Mouse (Mus musculus) liver, embryonic 15.5 days (tissue): ENCODE data around the gene Eng. TPM values are rescaled to one million over a fixed set of nuclear protein-coding genes. Genes with fewer than 3 reads are reported as not detected.

ENCODE experiments used
- ATAC-seq: fragments of 200-750 bp; cut with Nextera tagmentation; 2 replicates; pipeline ENCODE4 v1.8.0; 2017; ENCODE audit warnings: moderate number of reproducible peaks, mild to moderate bottlenecking, moderate library complexity; ENCODE audit not compliant: insufficient read depth
- H3K27ac ChIP-seq: fragments of 300-500 bp; sonication (generic); replicated peaks from 2 replicates; pipeline ENCODE4 v1.5.1; 2015; ENCODE audit warnings: mild to moderate bottlenecking, inconsistent platforms
- H3K27me3 ChIP-seq: fragments of 300-500 bp; sonication (generic); 2 replicates; pipeline ENCODE4 v1.6.1; 2015; ENCODE audit warnings: mild to moderate bottlenecking, inconsistent platforms
- H3K36me3 ChIP-seq: fragments of 300-500 bp; sonication (generic); replicated peaks from 2 replicates; pipeline ENCODE4 v1.6.1; 2015; ENCODE audit warnings: moderate library complexity, mild to moderate bottlenecking, inconsistent platforms
- H3K4me1 ChIP-seq: fragments of 300-500 bp; sonication (generic); replicated peaks from 2 replicates; pipeline ENCODE4 v1.6.1; 2015; ENCODE audit warnings: inconsistent platforms
- H3K4me2 ChIP-seq: fragments of 300-500 bp; sonication (generic); 2 replicates; pipeline ENCODE4 v1.6.1; 2015; ENCODE audit warnings: moderate library complexity, mild to moderate bottlenecking, inconsistent platforms
- H3K4me3 ChIP-seq: fragments of 300-500 bp; sonication (generic); replicated peaks from 2 replicates; pipeline ENCODE4 v1.5.1; 2015; ENCODE audit warnings: mild to moderate bottlenecking, inconsistent platforms
- H3K9ac ChIP-seq: fragments of 300-500 bp; sonication (generic); 2 replicates; pipeline ENCODE4 v1.6.1; 2015; ENCODE audit warnings: moderate library complexity, mild to moderate bottlenecking, inconsistent platforms
- H3K9me3 ChIP-seq: fragments of 300-500 bp; sonication (generic); replicated peaks from 2 replicates; pipeline ENCODE4 v1.6.1; 2016; ENCODE audit warnings: inconsistent platforms
- WGBS: fragments of 180-500 bp; shearing (Covaris S2); methylation state at CpG from one replicate; pipeline ENCODE4 v1.1.7; 2015; ENCODE audit warnings: mixed read lengths; ENCODE audit not compliant: insufficient replicate concordance; 5-methylcytosine and 5-hydroxymethylcytosine counted together
- polyA plus RNA-seq: library from polyadenylated mRNA; unstranded; fragments of >200 nt; fragmentation: Nextera tagmentation; extraction: Ambion mirVana; gene quantifications from 2 replicates; pipeline ENCODE4 v1.2.1, GENCODE M21; 2015

Gene Eng
- polyA plus RNA-seq, 1 experiment from 2014 or later = 23.5 TPM

DNA sequence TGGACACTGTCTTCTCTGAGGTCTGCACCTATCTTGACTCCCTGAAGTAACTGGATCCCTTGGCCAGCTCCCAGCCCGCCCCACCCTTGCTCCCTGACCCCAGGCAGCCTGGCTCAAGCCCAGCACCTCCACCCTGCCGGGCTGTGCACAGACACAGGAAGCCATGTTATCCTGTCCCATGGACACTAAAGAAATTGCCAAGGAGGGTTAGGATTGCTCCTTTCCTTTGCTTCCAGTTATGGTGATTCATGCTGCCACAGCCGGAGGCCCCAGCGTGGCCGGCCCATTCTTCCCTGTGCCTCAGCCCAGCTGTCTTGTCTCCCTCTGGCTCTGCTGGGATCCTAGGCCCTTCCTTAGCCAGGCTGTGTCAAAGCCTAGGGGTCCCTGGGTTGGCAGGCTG lies 12.7 kb upstream of the Eng start:
- Histone ChIP-seq H3K36me3 (no peaks in the 10 kb centered on the region), H3K4me3 (no peak overlapping the region), H3K27ac (no peak overlapping the region), H3K9me3 (no peaks in the 10 kb centered on the region), H3K4me2 (no peak overlapping the region), H3K27me3 (no peaks in the 10 kb centered on the region), H3K9ac (no peak overlapping the region), H3K4me1 (peaks cover 21% of the 10 kb centered on the region)
- no peak for ATAC-seq
- 70% methylated on average over 5 of the region's 5 CpGs for WGBS

DNA sequence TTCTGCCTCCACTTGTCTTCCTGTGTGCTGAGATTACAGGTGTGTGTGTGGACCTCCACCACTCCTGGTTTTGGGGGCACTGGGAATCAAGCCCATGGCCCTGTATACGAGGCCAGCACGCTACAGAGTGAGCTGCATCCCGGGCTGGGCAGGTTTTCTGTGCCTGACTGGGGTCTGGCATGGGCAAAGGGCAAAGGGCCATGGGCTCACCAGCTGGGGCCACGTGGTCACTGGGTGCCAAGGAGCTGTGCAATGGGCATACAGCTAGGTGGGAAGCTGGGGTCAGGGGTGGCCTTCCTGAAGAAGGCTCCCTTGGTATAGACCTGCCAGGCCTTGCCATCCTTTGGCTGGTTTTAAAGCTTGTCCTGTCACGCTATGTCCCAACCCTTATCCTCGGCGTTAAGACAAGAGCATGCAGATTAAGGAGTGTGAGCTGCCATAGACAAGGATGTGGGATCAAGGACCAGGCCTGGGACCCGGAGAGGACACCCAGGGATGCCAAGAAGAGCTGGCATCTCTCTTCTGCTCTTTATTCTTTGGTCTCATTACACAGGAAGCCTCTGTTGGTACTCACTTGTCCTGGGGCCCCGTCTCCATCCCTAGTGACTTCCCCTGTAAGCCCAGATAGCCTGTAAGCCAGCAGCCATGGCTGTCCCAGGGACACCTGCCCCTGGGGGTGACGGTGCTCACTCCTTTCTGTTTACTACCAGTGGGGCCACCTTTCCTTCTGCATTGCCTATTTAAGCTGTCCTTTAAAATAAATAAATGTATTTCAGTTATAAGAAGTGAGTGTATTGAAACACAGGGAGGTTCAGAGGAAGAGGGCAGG lies 11.9 kb upstream of the Eng start:
- peaks cover 16% of the 10 kb centered on the region for H3K4me1 ChIP-seq
- no peaks in the 10 kb centered on the region for H3K36me3 ChIP-seq
- H3K9me3 ChIP-seq = no peaks in the 10 kb centered on the region
- WGBS = 63% methylated on average over 10 of the region's 10 CpGs
- H3K27ac ChIP-seq = no peak overlapping the region
- H3K4me2 ChIP-seq = no peak overlapping the region
- no peak overlapping the region for H3K4me3 ChIP-seq
- no peak for ATAC-seq
- H3K9ac ChIP-seq = no peak overlapping the region
- H3K27me3 ChIP-seq = no peaks in the 10 kb centered on the region

DNA sequence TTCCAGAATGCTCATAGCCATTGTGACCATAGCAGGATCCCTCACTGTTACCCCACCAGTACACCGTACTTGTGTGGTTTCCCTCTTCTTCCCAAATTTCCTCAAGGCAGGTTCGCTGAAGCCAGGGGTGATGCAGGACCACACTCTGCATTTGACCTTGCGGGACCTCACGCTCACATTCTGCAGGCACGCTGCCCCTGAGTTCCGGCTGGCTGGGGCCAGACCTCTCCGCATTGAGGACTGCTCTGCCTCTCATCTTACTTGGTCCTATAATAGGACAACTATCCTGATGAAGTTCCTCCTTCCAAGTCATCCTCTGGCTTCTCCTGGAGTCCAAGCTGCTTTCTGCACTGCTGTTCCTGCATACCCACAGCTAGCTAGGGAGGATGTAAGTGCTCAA lies 9.8 kb upstream of the Eng start:
- no peaks in the 10 kb centered on the region for H3K27me3 ChIP-seq
- no peaks in the 10 kb centered on the region for H3K9me3 ChIP-seq
- H3K36me3 ChIP-seq = no peaks in the 10 kb centered on the region
- no peak overlapping the region for H3K27ac ChIP-seq
- H3K4me2 ChIP-seq = no peak overlapping the region
- H3K4me3 ChIP-seq = no peak overlapping the region
- no peak overlapping the region for H3K9ac ChIP-seq
- ATAC-seq = no peak
- 68% methylated on average over 7 of the region's 7 CpGs for WGBS
- H3K4me1 ChIP-seq = peaks cover 24% of the 10 kb centered on the region

- Histone ChIP-seq H3K36me3 (no peaks in the 10 kb centered on the region), H3K9ac (no peak overlapping the region), H3K27me3 (no peaks in the 10 kb centered on the region), H3K4me1 (peaks cover 22% of the 10 kb centered on the region), H3K9me3 (no peaks in the 10 kb centered on the region), H3K4me3 (no peak overlapping the region), H3K4me2 (no peak overlapping the region), H3K27ac (0 out of 2 replicates have a peak overlapping the region, but pooled peaks have one; percentile 14)
- peak; percentile 67 for ATAC-seq
- WGBS = 23% methylated on average over 11 of the region's 11 CpGs
Observed at GRCm38 (mm10) chr2:32637778-32638281, 8.6 kb upstream of the Eng start.

DNA sequence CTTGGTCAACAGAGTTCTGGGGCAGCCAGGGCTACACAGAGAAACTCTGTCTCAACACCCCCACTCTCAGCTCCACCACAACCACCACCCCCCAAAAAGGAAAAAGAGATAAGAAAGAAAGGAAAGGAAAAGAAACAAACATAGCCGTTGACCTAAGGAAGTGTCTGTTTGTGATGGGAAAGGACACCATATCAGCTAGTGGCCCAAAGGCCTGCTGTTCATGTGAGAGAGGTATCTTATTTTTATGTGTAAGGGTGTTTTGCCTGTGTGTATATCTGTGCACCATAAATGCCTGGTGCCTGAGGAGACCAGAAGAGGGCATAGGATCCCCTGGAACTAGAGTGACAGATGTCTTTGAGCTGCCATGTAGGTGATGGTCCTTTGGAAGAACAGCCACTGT lies 6.8 kb upstream of the Eng start:
- H3K9ac ChIP-seq = no peak overlapping the region
- H3K36me3 ChIP-seq = no peaks in the 10 kb centered on the region
- no peak overlapping the region for H3K4me2 ChIP-seq
- no peak overlapping the region for H3K4me3 ChIP-seq
- H3K27me3 ChIP-seq = no peaks in the 10 kb centered on the region
- no peak for ATAC-seq
- 16% methylated on average over 1 of the region's 1 CpGs for WGBS
- peaks cover 32% of the 10 kb centered on the region for H3K4me1 ChIP-seq
- H3K27ac ChIP-seq = no peak overlapping the region
- no peaks in the 10 kb centered on the region for H3K9me3 ChIP-seq

GRCm38 (mm10) chr2:32640550-32641051 lies 5.8 kb upstream of the Eng start:
- 53% methylated on average over 6 of the region's 6 CpGs for WGBS
- H3K4me2 ChIP-seq = no peak overlapping the region
- no peaks in the 10 kb centered on the region for H3K9me3 ChIP-seq
- H3K9ac ChIP-seq = no peak overlapping the region
- H3K4me3 ChIP-seq = no peak overlapping the region
- H3K27me3 ChIP-seq = no peaks in the 10 kb centered on the region
- H3K27ac ChIP-seq = no peak overlapping the region
- H3K36me3 ChIP-seq = no peaks in the 10 kb centered on the region
- no peak for ATAC-seq
- peaks cover 42% of the 10 kb centered on the region for H3K4me1 ChIP-seq

- Histone ChIP-seq H3K4me1 (peaks cover 54% of the 10 kb centered on the region), H3K9me3 (no peaks in the 10 kb centered on the region), H3K9ac (no peak overlapping the region), H3K27me3 (no peaks in the 10 kb centered on the region), H3K36me3 (no peaks in the 10 kb centered on the region), H3K27ac (no peak overlapping the region), H3K4me2 (no peak overlapping the region), H3K4me3 (no peak overlapping the region)
- 66% methylated on average over 5 of the region's 5 CpGs for WGBS
- ATAC-seq = no peak
Observed at GRCm38 (mm10) chr2:32641810-32642209, 4.6 kb upstream of the Eng start.

- Histone ChIP-seq H3K27me3 (no peaks in the 10 kb centered on the region), H3K4me2 (no peak overlapping the region), H3K4me1 (peaks cover 54% of the 10 kb centered on the region), H3K36me3 (no peaks in the 10 kb centered on the region), H3K4me3 (no peak overlapping the region), H3K27ac (no peak overlapping the region), H3K9ac (no peak overlapping the region), H3K9me3 (no peaks in the 10 kb centered on the region)
- 79% methylated on average over 7 of the region's 7 CpGs for WGBS
- ATAC-seq = no peak
Observed at GRCm38 (mm10) chr2:32642813-32643212, 3.6 kb upstream of the Eng start.

- Histone ChIP-seq H3K4me3 (no peak overlapping the region), H3K4me1 (peaks cover 52% of the 10 kb centered on the region), H3K27ac (peak overlapping the region; percentile 69; the same call in 1 of the 2 replicates), H3K36me3 (no peaks in the 10 kb centered on the region), H3K9me3 (no peaks in the 10 kb centered on the region), H3K9ac (no peak overlapping the region), H3K27me3 (no peaks in the 10 kb centered on the region), H3K4me2 (no peak overlapping the region)
- ATAC-seq = no peak
- 25% methylated on average over 9 of the region's 9 CpGs for WGBS
Observed at GRCm38 (mm10) chr2:32644083-32644482, 2.3 kb upstream of the Eng start.

DNA sequence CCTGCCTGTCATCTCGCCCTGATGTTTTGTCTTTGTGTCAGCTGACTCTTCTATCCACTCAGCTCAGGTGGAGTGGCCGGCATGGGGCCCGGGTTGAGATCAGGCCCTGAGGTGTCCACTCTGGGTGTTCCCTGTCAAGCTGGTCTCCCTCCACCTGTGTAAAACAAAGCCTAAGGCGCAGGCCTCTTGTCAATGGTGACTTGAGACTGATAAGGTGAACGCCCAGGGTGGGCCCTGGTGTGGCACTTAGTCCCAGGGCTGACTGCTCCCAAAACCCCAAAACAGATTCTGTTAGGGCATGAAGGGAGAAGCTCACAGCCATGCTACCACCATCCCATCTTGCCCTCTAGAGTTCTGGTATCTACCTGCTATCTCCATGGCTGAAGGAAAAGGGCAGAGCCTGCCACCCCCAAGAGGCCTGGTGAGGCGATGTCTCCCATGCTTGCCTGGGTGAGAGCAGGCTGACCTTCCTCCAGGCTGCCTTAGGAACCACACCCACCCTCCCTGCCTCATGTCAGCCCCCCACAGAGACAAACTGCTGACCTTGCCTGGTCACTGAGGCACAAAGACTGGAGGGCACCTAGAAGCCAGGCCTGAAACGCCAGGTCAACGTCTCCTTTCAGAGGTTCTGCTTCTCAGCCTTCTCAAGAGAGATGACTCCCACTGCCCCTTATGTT lies 1.5 kb upstream of the Eng start:
- Histone ChIP-seq H3K4me1 (peaks cover 49% of the 10 kb centered on the region), H3K4me2 (peak overlapping the region; percentile 34), H3K27me3 (no peaks in the 10 kb centered on the region), H3K4me3 (no peak overlapping the region), H3K9me3 (no peaks in the 10 kb centered on the region), H3K36me3 (no peaks in the 10 kb centered on the region), H3K27ac (peak overlapping the region; percentile 69), H3K9ac (no peak overlapping the region)
- WGBS = 33% methylated on average over 8 of the region's 8 CpGs
- ATAC-seq = peak; percentile 78

GRCm38 (mm10) chr2:32645647-32646046 lies 748 bp upstream of the Eng start:
- Histone ChIP-seq H3K4me1 (peaks cover 43% of the 10 kb centered on the region), H3K36me3 (no peaks in the 10 kb centered on the region), H3K9ac (no peak overlapping the region), H3K9me3 (no peaks in the 10 kb centered on the region), H3K27ac (peak overlapping the region; percentile 69; the same call in 1 of the 2 replicates), H3K4me2 (peak overlapping the region; percentile 64; the same call in 1 of the 2 replicates), H3K27me3 (no peaks in the 10 kb centered on the region), H3K4me3 (no peak overlapping the region)
- WGBS = 52% methylated on average over 3 of the region's 3 CpGs
- ATAC-seq = no peak
